Mouse (Mus musculus) stomach, postnatal 0 days (tissue): ENCODE data around the gene Smndc1.

Source experiments
- CTCF ChIP-seq: IDR thresholded peaks from 2 replicates; pipeline ENCODE4 v1.5.1; 2016; ENCODE audit warnings: antibody characterized with exemption, low read depth, mild to moderate bottlenecking, moderate library complexity
- EP300 ChIP-seq: optimal IDR thresholded peaks from 2 replicates; pipeline ENCODE3; 2016; ENCODE audit warnings: antibody characterized with exemption

- no peak for TF ChIP-seq CTCF
- TF ChIP-seq EP300: peak; percentile 42
These were observed 25.4 kb downstream of the Smndc1 start for GRCm38 (mm10) chr19:53364963-53365362.
